Mouse (Mus musculus) kidney, adult 2 months (tissue): ENCODE measurements at regions not wholly inside any gene's neighbourhood (a gene's known extent, or its start where the extent isn't known, plus 50 kb on each side); places are given as distances from the start of the nearest gene placed in this dataset.

Experiments used
- CTCF ChIP-seq: fragments of 200-500 bp; conservative IDR thresholded peaks from 2 replicates; pipeline ENCODE4 v1.5.1; 2011; ENCODE audit warnings: low read depth, mild to moderate bottlenecking, control low read depth, low read length, moderate library complexity, mixed read lengths; ENCODE audit not compliant: insufficient read depth, insufficient read length
- POLR2A ChIP-seq: fragments of 200-500 bp; IDR thresholded peaks from one replicate; pipeline ENCODE4 v1.6.1; 2011; ENCODE audit warnings: low read depth, low read length, control low read depth

- TF ChIP-seq CTCF (no peak), POLR2A (no peak)
Measured at GRCm38 (mm10) chr8:6515882-6516682, 1410.9 kb upstream of the Slc10a2 start.
